Mouse (Mus musculus) limb, embryonic 11.5 days (tissue): Measurements from ENCODE around the gene 9230113P08Rik. TPM values are rescaled to one million over a fixed set of nuclear protein-coding genes. Genes with fewer than 3 reads are reported as not detected.
"Not testable (repeated sequence)": the region's sequence is repeated elsewhere in the genome, so short reads cannot be mapped to it uniquely, and the experiment has no call there.

ENCODE experiments used
- ATAC-seq: fragments of 200-750 bp; cut with Nextera tagmentation; 2 replicates; pipeline ENCODE4 v1.8.0; 2017; ENCODE audit warnings: low read depth; ENCODE audit not compliant: insufficient number of reproducible peaks, low FRiP score, low TSS enrichment
- DNase-seq: peaks from one replicate; pipeline ENCODE4 v3.0.0-alpha.2; 2015; ENCODE audit warnings: low spot score
- H3K27ac ChIP-seq: fragments of 300-500 bp; sonication (generic); replicated peaks from 2 replicates; pipeline ENCODE4 v1.5.1; 2014; ENCODE audit warnings: low read depth, mild to moderate bottlenecking, low read length
- H3K27me3 ChIP-seq: fragments of 300-500 bp; sonication (generic); 2 replicates; pipeline ENCODE4 v1.6.1; 2014; ENCODE audit warnings: mild to moderate bottlenecking, low read length, mixed read lengths; ENCODE audit not compliant: control insufficient read depth, insufficient read depth
- H3K36me3 ChIP-seq: fragments of 300-500 bp; sonication (generic); 2 replicates; pipeline ENCODE4 v1.6.1; 2014; ENCODE audit warnings: mild to moderate bottlenecking, low read length, moderate library complexity, mixed read lengths; ENCODE audit not compliant: control insufficient read depth, insufficient read depth
- H3K4me1 ChIP-seq: fragments of 300-500 bp; sonication (generic); 2 replicates; pipeline ENCODE4 v1.6.1; 2014; ENCODE audit warnings: low read length, mixed read lengths; ENCODE audit not compliant: control insufficient read depth, insufficient read depth
- H3K4me2 ChIP-seq: fragments of 300-500 bp; sonication (generic); 2 replicates; pipeline ENCODE4 v1.6.1; 2014; ENCODE audit warnings: low read depth, mild to moderate bottlenecking, moderate library complexity; ENCODE audit not compliant: severe bottlenecking
- H3K4me3 ChIP-seq: fragments of 300-500 bp; sonication (generic); 2 replicates; pipeline ENCODE4 v1.5.1; 2014; ENCODE audit warnings: low read depth, low read length
- H3K9ac ChIP-seq: fragments of 300-500 bp; sonication (generic); 2 replicates; pipeline ENCODE4 v1.6.1; 2014; ENCODE audit warnings: mild to moderate bottlenecking, low read length
- H3K9me3 ChIP-seq: fragments of 300-500 bp; sonication (generic); 2 replicates; pipeline ENCODE4 v1.6.1; 2016; ENCODE audit warnings: low read length; ENCODE audit not compliant: control insufficient read depth
- WGBS: fragments of 180-500 bp; shearing (Covaris S2); extraction: QIAGEN DNeasy Blood & Tissue Kit; methylation state at CpG from one replicate; pipeline ENCODE4 v1.1.7; 2014; 5-methylcytosine and 5-hydroxymethylcytosine counted together
- polyA plus RNA-seq: library from polyadenylated mRNA; unstranded; fragments of >200 nt; fragmentation: Nextera tagmentation; extraction: Ambion mirVana; gene quantifications from 2 replicates; pipeline ENCODE4 v1.2.1, GENCODE M21; 2014

Gene 9230113P08Rik
- not detected in 2 replicates for polyA plus RNA-seq

GRCm38 (mm10) chr9:35908123-35908522 lies at the start of gene 9230113P08Rik:
Gene 9230113P08Rik, plus strand, starts transcription at chr9:35908423.
- H3K4me2 ChIP-seq, DNase-seq, ATAC-seq, H3K27me3 ChIP-seq, H3K4me1 ChIP-seq, H3K9me3 ChIP-seq, H3K27ac ChIP-seq, H3K9ac ChIP-seq, H3K4me3 ChIP-seq, H3K36me3 ChIP-seq: not testable (repeated sequence)

- not testable (repeated sequence) for H3K36me3 ChIP-seq, H3K27me3 ChIP-seq, H3K4me2 ChIP-seq, H3K9ac ChIP-seq, H3K4me3 ChIP-seq, H3K27ac ChIP-seq, H3K9me3 ChIP-seq, H3K4me1 ChIP-seq, ATAC-seq, DNase-seq
- 77% methylated on average over 1 of the region's 1 CpGs for WGBS
Measured at GRCm38 (mm10) chr9:35893112-35893511, 15.1 kb upstream of the 9230113P08Rik start.

GRCm38 (mm10) chr9:35904494-35904893 lies 3.7 kb upstream of the 9230113P08Rik start:
- Histone ChIP-seq H3K9ac (no peak overlapping the region), H3K4me2 (no peak overlapping the region), H3K27me3 (no peaks in the 10 kb centered on the region), H3K9me3 (0 out of 2 replicates have a peak, but pooled peaks cover 2% of the 10 kb centered on the region), H3K36me3 (no peaks in the 10 kb centered on the region), H3K4me3 (no peak overlapping the region), H3K27ac (no peak overlapping the region), H3K4me1 (no peaks in the 10 kb centered on the region)
- DNase-seq = no peak
- no peak for ATAC-seq
- 78% methylated on average over 2 of the region's 2 CpGs for WGBS

DNA sequence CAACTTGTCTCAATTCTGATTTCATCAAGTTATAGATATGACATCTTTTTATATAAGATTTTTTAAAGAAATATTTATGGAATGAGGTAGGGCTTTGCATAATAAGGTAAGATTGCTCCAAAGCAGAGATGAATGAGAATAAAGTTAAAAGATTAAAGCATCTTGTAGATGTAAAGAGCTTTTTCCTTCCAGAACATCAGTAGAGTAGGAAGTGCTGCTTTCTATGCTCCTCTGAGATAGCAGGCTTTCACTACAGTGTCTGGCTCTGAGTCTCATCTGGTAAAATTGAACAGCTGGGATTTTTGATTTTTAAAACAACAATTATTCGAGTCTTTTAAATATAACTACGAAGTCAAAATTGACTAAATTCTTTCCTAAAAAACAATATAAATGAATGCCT lies 22.6 kb downstream of the 9230113P08Rik start:
- Histone ChIP-seq H3K27ac (no peak overlapping the region), H3K4me2 (no peak overlapping the region), H3K9ac (no peak overlapping the region), H3K27me3 (no peaks in the 10 kb centered on the region), H3K4me1 (no peaks in the 10 kb centered on the region), H3K9me3 (no peaks in the 10 kb centered on the region), H3K4me3 (no peak overlapping the region), H3K36me3 (no peaks in the 10 kb centered on the region)
- ATAC-seq = no peak
- no peak for DNase-seq
- WGBS = 78% methylated on average over 2 of the region's 2 CpGs

Other genes with a start within 250 kb of the 9230113P08Rik start
- not detected in 2 replicates for gene Pate1, start 221.0 kb upstream of the 9230113P08Rik start, polyA plus RNA-seq
- gene Gm17677, start 167.4 kb upstream of the 9230113P08Rik start, polyA plus RNA-seq = not detected in 2 replicates
- gene Gm17727, start 130.3 kb upstream of the 9230113P08Rik start, polyA plus RNA-seq = not detected in 2 replicates
- gene Gm27235, start 118.3 kb upstream of the 9230113P08Rik start, polyA plus RNA-seq = not detected in 2 replicates
- gene D730048I06Rik, start 118.3 kb upstream of the 9230113P08Rik start, polyA plus RNA-seq = not detected in 2 replicates
- not detected in 2 replicates for gene 9230110F15Rik, start 64.3 kb upstream of the 9230113P08Rik start, polyA plus RNA-seq
- not detected in 2 replicates for gene Gm5916, start 220.4 kb downstream of the 9230113P08Rik start, polyA plus RNA-seq